Mouse (Mus musculus) forebrain, embryonic 10.5 days (tissue): Measurements from ENCODE around the gene Wdr53. TPM values are rescaled to one million over a fixed set of nuclear protein-coding genes. Genes with fewer than 3 reads are reported as not detected.
A peak's percentile ranks its signal among the peaks of the same experiment; 100 is the strongest.
"Not testable (repeated sequence)": the region's sequence is repeated elsewhere in the genome, so short reads cannot be mapped to it uniquely, and the experiment has no call there.

Experiments
- DNase-seq: peaks from one replicate; pipeline ENCODE4 v3.0.0-alpha.2; 2017; ENCODE audit warnings: low spot score; ENCODE audit errors: extremely low spot score
- H3K27ac ChIP-seq: fragments of 300-500 bp; sonication (generic); 2 replicates; pipeline ENCODE4 v1.5.1; 2016; ENCODE audit warnings: mild to moderate bottlenecking
- H3K27me3 ChIP-seq: fragments of 300-500 bp; sonication (generic); 2 replicates; pipeline ENCODE4 v1.6.1; 2016; ENCODE audit warnings: mild to moderate bottlenecking; ENCODE audit not compliant: poor library complexity, severe bottlenecking
- H3K36me3 ChIP-seq: fragments of 300-500 bp; sonication (generic); replicated peaks from 2 replicates; pipeline ENCODE4 v1.6.1; 2016; ENCODE audit warnings: mild to moderate bottlenecking, moderate library complexity
- H3K4me1 ChIP-seq: fragments of 300-500 bp; sonication (generic); 2 replicates; pipeline ENCODE4 v1.6.1; 2016
- H3K4me3 ChIP-seq: fragments of 300-500 bp; sonication (generic); 2 replicates; pipeline ENCODE4 v1.5.1; 2016; ENCODE audit warnings: mild to moderate bottlenecking, moderate library complexity
- H3K9me3 ChIP-seq: fragments of 300-500 bp; sonication (generic); 2 replicates; pipeline ENCODE4 v1.6.1; 2016; ENCODE audit warnings: mild to moderate bottlenecking, moderate library complexity
- WGBS: fragments of 180-500 bp; shearing (Covaris S2); methylation state at CpG from one replicate; pipeline ENCODE4 v1.1.7; 2016; 5-methylcytosine and 5-hydroxymethylcytosine counted together
- polyA plus RNA-seq: library from polyadenylated mRNA; unstranded; fragments of >200 nt; fragmentation: Nextera tagmentation; extraction: Ambion mirVana; gene quantifications from 2 replicates; pipeline ENCODE4 v1.2.1, GENCODE M21; 2016

Gene Wdr53
- 18.0 and 19.9 TPM in 2 replicates for polyA plus RNA-seq

GRCm38 (mm10) chr16:32246952-32247370, at the start of gene Wdr53, which contains the start of gene Fbxo45:
Wdr53 (plus strand) TSS chr16:32247227.
Fbxo45 (minus strand) TSS chr16:32247158.
- peak within 1 kb of the TSS; percentile 92 for H3K4me3 ChIP-seq
- H3K36me3 ChIP-seq = peaks cover 11% of the 10 kb centered on the region
- DNase-seq = peak; percentile 97
- WGBS = under 1% methylated on average over 48 of the region's 48 CpGs
- H3K4me1 ChIP-seq = peaks cover 36% of the 10 kb centered on the region
- H3K9me3 ChIP-seq = no peaks in the 10 kb centered on the region
- H3K27me3 ChIP-seq = no peaks in the 10 kb centered on the region
- peak within 1 kb of the TSS; percentile 94 for H3K27ac ChIP-seq

- DNase-seq = peak; percentile 35
- Histone ChIP-seq H3K4me1 (peaks cover 14% of the 10 kb centered on the region), H3K4me3 (peak overlapping the region; percentile 0), H3K27me3 (no peaks in the 10 kb centered on the region), H3K27ac (peak overlapping the region; percentile 66), H3K36me3 (no peaks in the 10 kb centered on the region), H3K9me3 (peaks cover 6% of the 10 kb centered on the region; the same call in 1 of the 2 replicates)
- WGBS = 64% methylated on average over 21 of the region's 21 CpGs
Measured at GRCm38 (mm10) chr16:32200256-32201003, 46.6 kb upstream of the Wdr53 start.

- Histone ChIP-seq H3K4me3 (peak overlapping the region; percentile 0; the same call in 1 of the 2 replicates), H3K36me3 (no peaks in the 10 kb centered on the region), H3K9me3 (peaks cover 6% of the 10 kb centered on the region; the same call in 1 of the 2 replicates), H3K4me1 (peaks cover 14% of the 10 kb centered on the region), H3K27me3 (no peaks in the 10 kb centered on the region), H3K27ac (peak overlapping the region; percentile 66)
- WGBS = 63% methylated on average over 9 of the region's 9 CpGs
- peak; percentile 22 for DNase-seq
Measured at GRCm38 (mm10) chr16:32201004-32201325, 46.1 kb upstream of the Wdr53 start.

- Histone ChIP-seq H3K27ac (no peak overlapping the region), H3K27me3 (no peaks in the 10 kb centered on the region), H3K9me3 (peaks cover 6% of the 10 kb centered on the region; the same call in 1 of the 2 replicates), H3K36me3 (no peaks in the 10 kb centered on the region), H3K4me3 (no peak overlapping the region), H3K4me1 (peaks cover 14% of the 10 kb centered on the region)
- peak; percentile 18 for DNase-seq
- WGBS = 83% methylated on average over 6 of the region's 6 CpGs
Measured at GRCm38 (mm10) chr16:32202681-32203080, 44.3 kb upstream of the Wdr53 start.

- H3K27me3 ChIP-seq = no peaks in the 10 kb centered on the region
- H3K4me1 ChIP-seq = peaks cover 14% of the 10 kb centered on the region
- peaks cover 21% of the 10 kb centered on the region for H3K9me3 ChIP-seq
- no peak overlapping the region for H3K27ac ChIP-seq
- H3K36me3 ChIP-seq = no peaks in the 10 kb centered on the region
- 72% methylated on average over 3 of the region's 3 CpGs for WGBS
- H3K4me3 ChIP-seq = no peak overlapping the region
- no peak for DNase-seq
Measured at GRCm38 (mm10) chr16:32204902-32205301, 42.1 kb upstream of the Wdr53 start.

GRCm38 (mm10) chr16:32214156-32214555, 32.9 kb upstream of the Wdr53 start:
- no peak overlapping the region for H3K27ac ChIP-seq
- no peaks in the 10 kb centered on the region for H3K27me3 ChIP-seq
- H3K9me3 ChIP-seq = peaks cover 11% of the 10 kb centered on the region
- no peaks in the 10 kb centered on the region for H3K36me3 ChIP-seq
- no peak overlapping the region for H3K4me3 ChIP-seq
- DNase-seq = no peak
- H3K4me1 ChIP-seq = no peaks in the 10 kb centered on the region

- peaks cover 3% of the 10 kb centered on the region; the same call in 1 of the 2 replicates for H3K9me3 ChIP-seq
- H3K4me1 ChIP-seq = no peaks in the 10 kb centered on the region
- WGBS = 83% methylated on average over 17 of the region's 17 CpGs
- no peak for DNase-seq
- no peak overlapping the region for H3K27ac ChIP-seq
- H3K4me3 ChIP-seq = no peak overlapping the region
- H3K36me3 ChIP-seq = no peaks in the 10 kb centered on the region
- H3K27me3 ChIP-seq = no peaks in the 10 kb centered on the region
Measured at GRCm38 (mm10) chr16:32214804-32215576, 32.0 kb upstream of the Wdr53 start.

GRCm38 (mm10) chr16:32221803-32222202, 25.2 kb upstream of the Wdr53 start:
- DNase-seq = no peak
- no peak overlapping the region for H3K4me3 ChIP-seq
- 84% methylated on average over 4 of the region's 4 CpGs for WGBS

GRCm38 (mm10) chr16:32222399-32222798, 24.6 kb upstream of the Wdr53 start:
- Histone ChIP-seq H3K27me3 (no peaks in the 10 kb centered on the region), H3K4me3 (no peak overlapping the region), H3K27ac (no peak overlapping the region), H3K9me3 (no peaks in the 10 kb centered on the region), H3K4me1 (no peaks in the 10 kb centered on the region), H3K36me3 (no peaks in the 10 kb centered on the region)
- DNase-seq = no peak

More at GRCm38 (mm10) chr16:32221803-32222202, 25.2 kb upstream of the Wdr53 start:
- no peaks in the 10 kb centered on the region for H3K36me3 ChIP-seq
- H3K4me1 ChIP-seq = no peaks in the 10 kb centered on the region
- no peaks in the 10 kb centered on the region for H3K27me3 ChIP-seq
- H3K9me3 ChIP-seq = no peaks in the 10 kb centered on the region
- no peak overlapping the region for H3K27ac ChIP-seq

- not testable (repeated sequence) for H3K4me3 ChIP-seq, H3K27me3 ChIP-seq, H3K4me1 ChIP-seq, H3K9me3 ChIP-seq, DNase-seq, H3K27ac ChIP-seq
- H3K36me3 ChIP-seq = peaks cover 68% of the 10 kb centered on the region
- 93% methylated on average over 3 of the region's 3 CpGs for WGBS
Measured at GRCm38 (mm10) chr16:32232050-32232449, 15.0 kb upstream of the Wdr53 start.

- no peak for DNase-seq
- Histone ChIP-seq H3K4me1 (no peaks in the 10 kb centered on the region), H3K27ac (no peak overlapping the region), H3K27me3 (no peaks in the 10 kb centered on the region), H3K9me3 (no peaks in the 10 kb centered on the region), H3K4me3 (no peak overlapping the region), H3K36me3 (peaks cover 80% of the 10 kb centered on the region)
- WGBS = 92% methylated on average over 19 of the region's 19 CpGs
Measured at GRCm38 (mm10) chr16:32237930-32238680, 8.9 kb upstream of the Wdr53 start.

GRCm38 (mm10) chr16:32239428-32240312, 7.4 kb upstream of the Wdr53 start:
- DNase-seq = no peak
- H3K27ac ChIP-seq = no peak overlapping the region
- H3K9me3 ChIP-seq = no peaks in the 10 kb centered on the region
- peaks cover 70% of the 10 kb centered on the region for H3K36me3 ChIP-seq
- no peak overlapping the region for H3K4me3 ChIP-seq
- H3K4me1 ChIP-seq = peaks cover 9% of the 10 kb centered on the region
- H3K27me3 ChIP-seq = no peaks in the 10 kb centered on the region
- 89% methylated on average over 2 of the region's 2 CpGs for WGBS
